Mouse (Mus musculus) limb, embryonic 11.5 days (tissue): ENCODE measurements around the gene Atp2c1. TPM values are rescaled to one million over a fixed set of nuclear protein-coding genes. Genes with fewer than 3 reads are reported as not detected.

Source experiments
- ATAC-seq: fragments of 200-750 bp; cut with Nextera tagmentation; 2 replicates; pipeline ENCODE4 v1.8.0; 2017; ENCODE audit warnings: low read depth; ENCODE audit not compliant: insufficient number of reproducible peaks, low FRiP score, low TSS enrichment
- DNase-seq: peaks from one replicate; pipeline ENCODE4 v3.0.0-alpha.2; 2015; ENCODE audit warnings: low spot score
- H3K27ac ChIP-seq: fragments of 300-500 bp; sonication (generic); replicated peaks from 2 replicates; pipeline ENCODE4 v1.5.1; 2014; ENCODE audit warnings: low read depth, mild to moderate bottlenecking, low read length
- H3K27me3 ChIP-seq: fragments of 300-500 bp; sonication (generic); 2 replicates; pipeline ENCODE4 v1.6.1; 2014; ENCODE audit warnings: mild to moderate bottlenecking, low read length, mixed read lengths; ENCODE audit not compliant: control insufficient read depth, insufficient read depth
- H3K36me3 ChIP-seq: fragments of 300-500 bp; sonication (generic); 2 replicates; pipeline ENCODE4 v1.6.1; 2014; ENCODE audit warnings: mild to moderate bottlenecking, low read length, moderate library complexity, mixed read lengths; ENCODE audit not compliant: control insufficient read depth, insufficient read depth
- H3K4me1 ChIP-seq: fragments of 300-500 bp; sonication (generic); 2 replicates; pipeline ENCODE4 v1.6.1; 2014; ENCODE audit warnings: low read length, mixed read lengths; ENCODE audit not compliant: control insufficient read depth, insufficient read depth
- H3K4me2 ChIP-seq: fragments of 300-500 bp; sonication (generic); 2 replicates; pipeline ENCODE4 v1.6.1; 2014; ENCODE audit warnings: low read depth, mild to moderate bottlenecking, moderate library complexity; ENCODE audit not compliant: severe bottlenecking
- H3K4me3 ChIP-seq: fragments of 300-500 bp; sonication (generic); 2 replicates; pipeline ENCODE4 v1.5.1; 2014; ENCODE audit warnings: low read depth, low read length
- H3K9ac ChIP-seq: fragments of 300-500 bp; sonication (generic); 2 replicates; pipeline ENCODE4 v1.6.1; 2014; ENCODE audit warnings: mild to moderate bottlenecking, low read length
- H3K9me3 ChIP-seq: fragments of 300-500 bp; sonication (generic); 2 replicates; pipeline ENCODE4 v1.6.1; 2016; ENCODE audit warnings: low read length; ENCODE audit not compliant: control insufficient read depth
- WGBS: fragments of 180-500 bp; shearing (Covaris S2); extraction: QIAGEN DNeasy Blood & Tissue Kit; methylation state at CpG from one replicate; pipeline ENCODE4 v1.1.7; 2014; 5-methylcytosine and 5-hydroxymethylcytosine counted together
- polyA plus RNA-seq: library from polyadenylated mRNA; unstranded; fragments of >200 nt; fragmentation: Nextera tagmentation; extraction: Ambion mirVana; gene quantifications from 2 replicates; pipeline ENCODE4 v1.2.1, GENCODE M21; 2014

Atp2c1 gene
- polyA plus RNA-seq, 1 experiment from 2014 or later = 55.8 TPM

DNA sequence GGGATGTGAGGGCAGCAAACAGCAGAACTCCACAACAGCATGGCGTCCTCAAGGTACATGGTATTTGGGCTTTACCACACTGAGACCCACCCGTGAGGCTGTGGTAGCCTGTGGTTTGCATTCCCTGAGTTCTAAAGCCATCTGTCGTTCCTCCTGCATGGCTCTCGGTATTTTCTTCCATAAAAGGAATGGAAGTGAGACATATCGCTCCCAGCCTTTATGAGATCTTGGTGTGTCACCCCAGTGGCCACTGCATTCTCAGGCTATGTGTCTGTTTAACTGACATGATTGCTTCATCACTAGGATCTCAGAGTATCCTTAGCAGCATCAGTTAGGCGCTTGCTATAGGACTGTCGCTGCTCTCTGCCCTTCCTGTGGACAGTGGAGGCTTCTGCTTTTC lies 150.7 kb downstream of the Atp2c1 start:
- no peaks in the 10 kb centered on the region for H3K27me3 ChIP-seq
- no peaks in the 10 kb centered on the region for H3K9me3 ChIP-seq
- whole genome bisulfite sequencing = 77% methylated on average over 7 of the region's 7 CpGs
- H3K4me1 ChIP-seq = no peaks in the 10 kb centered on the region
- ATAC-seq (no peak), DNase-seq (no peak)
- H3K4me3 ChIP-seq = no peak overlapping the region
- H3K36me3 ChIP-seq = no peaks in the 10 kb centered on the region
- H3K9ac ChIP-seq = no peak overlapping the region
- H3K27ac ChIP-seq = no peak overlapping the region
- H3K4me2 ChIP-seq = no peak overlapping the region

DNA sequence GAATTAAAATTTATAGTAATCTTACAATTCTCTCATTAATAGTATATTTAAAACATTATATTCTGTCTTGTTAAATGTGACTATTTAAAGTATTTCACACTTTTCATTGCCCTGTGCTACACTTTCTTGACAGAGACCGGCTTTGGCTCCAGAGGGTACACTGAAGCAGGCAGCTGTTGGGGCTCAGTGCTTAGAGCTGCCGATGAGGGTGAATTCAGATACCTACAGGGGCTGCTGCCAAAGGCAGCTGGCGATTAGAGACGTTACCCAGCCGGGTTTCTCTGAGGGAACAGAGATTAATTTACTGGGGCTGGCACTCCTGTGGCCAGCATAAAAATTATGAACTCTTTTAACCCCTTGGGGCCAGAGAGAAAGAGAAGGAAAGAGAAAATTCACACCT lies 152.8 kb downstream of the Atp2c1 start:
- H3K4me2 ChIP-seq = no peak overlapping the region
- H3K27me3 ChIP-seq = no peaks in the 10 kb centered on the region
- ATAC-seq (no peak), DNase-seq (no peak)
- no peak overlapping the region for H3K9ac ChIP-seq
- WGBS = 57% methylated on average over 5 of the region's 5 CpGs
- H3K27ac ChIP-seq = no peak overlapping the region
- H3K36me3 ChIP-seq = no peaks in the 10 kb centered on the region
- no peaks in the 10 kb centered on the region for H3K4me1 ChIP-seq
- no peaks in the 10 kb centered on the region for H3K9me3 ChIP-seq
- no peak overlapping the region for H3K4me3 ChIP-seq

DNA sequence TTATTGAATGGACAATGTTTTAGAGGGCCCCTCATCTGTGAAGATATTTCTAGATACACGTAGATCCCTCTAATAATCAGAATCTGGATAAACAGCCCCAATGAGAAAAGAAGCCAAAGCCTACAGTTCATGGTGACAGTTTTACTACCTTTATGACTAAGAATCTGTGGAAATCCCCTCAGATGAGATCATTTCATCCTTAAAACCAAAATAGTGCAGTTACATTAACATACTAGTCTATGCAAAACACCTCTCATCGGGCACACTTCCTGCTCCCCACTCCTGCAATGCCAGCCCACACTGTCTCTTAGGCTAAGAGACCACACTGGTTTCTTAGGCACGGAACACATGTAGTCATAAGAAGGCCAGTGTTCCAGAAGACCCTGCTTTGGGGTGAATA lies 158.5 kb downstream of the Atp2c1 start:
- H3K9ac ChIP-seq = no peak overlapping the region
- H3K36me3 ChIP-seq = no peaks in the 10 kb centered on the region
- H3K27ac ChIP-seq = no peak overlapping the region
- H3K27me3 ChIP-seq = no peaks in the 10 kb centered on the region
- no peak for DNase-seq
- ATAC-seq = no peak
- 86% methylated on average over 3 of the region's 3 CpGs for whole genome bisulfite sequencing
- H3K9me3 ChIP-seq = no peaks in the 10 kb centered on the region
- H3K4me1 ChIP-seq = no peaks in the 10 kb centered on the region
- H3K4me3 ChIP-seq = no peak overlapping the region
- no peak overlapping the region for H3K4me2 ChIP-seq

DNA sequence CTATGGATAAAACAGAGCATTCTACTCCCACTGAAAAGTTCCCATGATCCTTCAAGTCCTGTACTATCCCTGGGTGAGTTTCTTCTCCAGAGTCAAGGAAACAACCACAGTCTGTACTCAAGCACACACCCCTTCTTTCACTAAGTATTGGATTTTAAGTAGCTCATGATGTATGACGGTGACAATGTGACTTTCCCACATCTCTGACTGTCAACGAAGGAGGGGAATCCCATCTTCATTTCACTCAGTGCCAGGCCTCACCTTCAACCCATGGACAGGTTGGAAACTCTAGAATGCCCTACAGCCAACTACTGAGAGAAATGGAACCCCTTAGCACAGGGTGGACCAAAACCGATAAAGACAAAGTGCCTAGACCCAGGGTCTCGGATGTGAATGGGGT lies 160.9 kb downstream of the Atp2c1 start:
- Histone ChIP-seq H3K9ac (no peak overlapping the region), H3K4me1 (no peaks in the 10 kb centered on the region), H3K4me3 (no peak overlapping the region), H3K27me3 (no peaks in the 10 kb centered on the region), H3K9me3 (no peaks in the 10 kb centered on the region), H3K27ac (no peak overlapping the region), H3K36me3 (no peaks in the 10 kb centered on the region), H3K4me2 (no peak overlapping the region)
- no peak for DNase-seq
- ATAC-seq = no peak
- WGBS = 92% methylated on average over 4 of the region's 4 CpGs

DNA sequence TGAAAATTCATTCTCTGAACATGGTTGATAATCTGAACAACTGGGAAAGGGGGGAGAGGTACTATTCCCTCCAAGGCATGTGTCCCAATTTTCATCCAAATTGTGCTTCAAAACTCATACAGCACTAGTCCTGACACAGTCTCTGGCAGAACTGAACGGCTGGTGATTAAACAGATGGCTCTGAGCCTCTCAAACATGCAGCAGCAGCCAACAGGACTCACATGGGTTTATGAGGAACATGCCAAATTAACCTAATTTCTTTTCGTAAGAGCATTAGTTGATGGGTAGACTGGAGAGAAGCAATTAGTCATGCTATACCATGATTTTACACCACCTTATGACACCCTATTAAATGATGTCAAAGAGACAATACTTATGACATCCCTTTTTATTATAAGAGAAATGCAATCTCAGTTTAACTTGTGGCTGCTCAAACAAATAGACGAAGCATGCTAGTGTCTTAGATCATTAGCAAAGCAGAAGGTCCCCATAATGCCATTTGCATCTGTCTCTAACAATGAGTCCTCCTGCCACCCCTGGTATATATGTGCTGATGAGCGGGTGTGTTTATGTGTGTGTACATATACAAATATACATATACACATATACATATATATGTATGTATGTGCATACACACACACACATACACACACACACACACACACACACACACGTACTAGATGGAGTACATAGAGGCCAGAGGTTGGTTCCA lies 163.4 kb downstream of the Atp2c1 start:
- Histone ChIP-seq H3K36me3 (no peaks in the 10 kb centered on the region), H3K9ac (no peak overlapping the region), H3K4me3 (no peak overlapping the region), H3K27me3 (no peaks in the 10 kb centered on the region), H3K27ac (no peak overlapping the region), H3K4me2 (no peak overlapping the region), H3K4me1 (no peaks in the 10 kb centered on the region), H3K9me3 (no peaks in the 10 kb centered on the region)
- ATAC-seq (no peak), DNase-seq (no peak)
- WGBS = 84% methylated on average over 5 of the region's 5 CpGs

DNA sequence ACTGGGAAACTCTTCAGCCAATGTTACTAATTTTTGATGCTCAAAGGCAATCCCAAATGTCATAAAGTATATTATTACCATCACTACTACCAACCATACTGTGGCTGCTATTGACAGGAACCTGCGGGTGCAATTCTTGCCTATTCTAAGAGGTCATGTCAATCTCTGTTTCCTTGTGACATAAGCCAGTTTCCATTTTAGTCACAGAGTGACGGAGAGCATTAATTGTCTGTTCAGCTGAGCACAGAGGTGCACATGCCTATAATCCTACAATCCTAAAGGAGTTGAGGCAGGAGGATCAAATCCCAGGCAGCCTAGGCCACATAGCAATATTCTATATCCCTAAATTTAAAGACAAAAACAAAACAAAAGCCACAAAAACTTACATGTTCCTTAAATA lies 164.9 kb downstream of the Atp2c1 start:
- Histone ChIP-seq H3K27ac (no peak overlapping the region), H3K27me3 (no peaks in the 10 kb centered on the region), H3K4me3 (no peak overlapping the region), H3K9ac (no peak overlapping the region), H3K36me3 (no peaks in the 10 kb centered on the region), H3K4me2 (no peak overlapping the region), H3K9me3 (no peaks in the 10 kb centered on the region), H3K4me1 (no peaks in the 10 kb centered on the region)
- ATAC-seq (no peak), DNase-seq (no peak)
- 86% methylated on average over 2 of the region's 2 CpGs for WGBS

Other genes starting within 250 kb of the Atp2c1 start
- gene Aste1, start 131.9 kb downstream of the Atp2c1 start, polyA plus RNA-seq = 11.9 and 16.3 TPM in 2 replicates
- 0.07 and 0.16 TPM in 2 replicates for gene Nek11, start 131.8 kb downstream of the Atp2c1 start, polyA plus RNA-seq
- 28.4 and 29.6 TPM in 2 replicates for gene Pik3r4, start 115.7 kb upstream of the Atp2c1 start, polyA plus RNA-seq